Mouse (Mus musculus): ENCODE measurements around the gene C9orf72. TPM values are rescaled to one million over a fixed set of nuclear protein-coding genes. Genes with fewer than 3 reads are reported as not detected.

Gene C9orf72
- polyA plus RNA-seq, 1 experiment, result 18.7 TPM

DNA sequence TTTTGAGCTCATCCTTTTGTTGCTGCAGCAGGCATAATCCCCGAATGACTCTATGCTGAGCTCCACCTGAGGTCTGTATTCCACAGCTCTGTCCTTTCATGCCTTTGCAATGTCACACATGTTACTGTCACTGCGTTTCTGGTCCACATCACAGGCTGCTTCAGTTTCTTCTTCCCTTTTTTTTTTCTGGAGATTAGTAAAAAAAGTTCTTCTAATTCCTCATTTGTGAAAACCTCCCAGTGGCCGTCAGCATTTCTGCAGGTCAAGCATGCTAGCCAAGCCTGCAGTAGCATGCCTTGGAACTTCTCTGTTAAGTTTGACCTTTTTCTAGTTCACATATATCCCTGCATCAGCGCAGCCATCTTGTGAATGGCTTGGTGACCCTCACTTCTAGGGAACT lies 4.1 kb downstream of the C9orf72 start:
- no peak overlapping the region for H3K27ac ChIP-seq (ENCODE audit: insufficient read depth, low read length)
- H3K9ac ChIP-seq (ENCODE audit: low read depth, poor library complexity, severe bottlenecking), result no peak overlapping the region
- H3K4me1 ChIP-seq (ENCODE audit: control insufficient read depth, insufficient read depth, low read length), result no peaks in the 10 kb centered on the region
- TF ChIP-seq POLR2A (IDR thresholded peaks at IDR 0.05; ENCODE audit: insufficient read depth, low read length) (no peak), EP300 (IDR thresholded peaks at IDR 0.05; ENCODE audit: insufficient read depth, low read depth, low read length) (no peak), CTCF (IDR thresholded peaks at IDR 0.05; ENCODE audit: low read depth, low read length) (no peak)
- no peak overlapping the region for H3K4me3 ChIP-seq (ENCODE audit: low read depth, low read length)
- H3K36me3 ChIP-seq (ENCODE audit: control insufficient read depth, insufficient read depth, low read length, poor library complexity, severe bottlenecking), result no peaks in the 10 kb centered on the region
- H3K27me3 ChIP-seq (ENCODE audit: control insufficient read depth, insufficient read depth, low read length, poor library complexity, severe bottlenecking), result peaks cover 2% of the 10 kb centered on the region; the same call in 1 of the 2 replicates
- H3K9me3 ChIP-seq (replicated peaks; ENCODE audit: control insufficient read depth, insufficient read depth, low read length, poor library complexity, severe bottlenecking), result no peaks in the 10 kb centered on the region

DNA sequence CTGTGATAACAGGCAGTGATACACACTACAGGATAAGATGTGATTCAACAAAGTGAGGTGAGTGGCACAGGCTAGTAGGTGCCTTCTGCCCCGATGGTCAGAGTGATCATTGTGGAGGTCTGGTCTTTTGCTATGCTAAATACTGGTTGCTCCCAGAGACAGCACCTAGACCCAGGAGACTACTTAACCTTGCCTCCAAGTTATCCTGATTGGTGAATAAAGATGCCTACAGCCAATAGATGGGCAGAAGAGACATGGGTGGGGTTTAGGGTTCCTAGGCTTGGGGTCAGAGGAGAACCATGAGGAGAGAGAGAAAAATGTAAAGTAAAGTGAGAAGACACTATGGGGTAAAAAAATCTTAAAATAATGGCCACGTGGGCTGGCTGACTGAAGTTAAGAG lies 4.8 kb downstream of the C9orf72 start:
- H3K36me3 ChIP-seq (ENCODE audit: control insufficient read depth, insufficient read depth, low read length, poor library complexity, severe bottlenecking), result no peaks in the 10 kb centered on the region
- H3K9me3 ChIP-seq (replicated peaks; ENCODE audit: control insufficient read depth, insufficient read depth, low read length, poor library complexity, severe bottlenecking), result no peaks in the 10 kb centered on the region
- H3K27me3 ChIP-seq (ENCODE audit: control insufficient read depth, insufficient read depth, low read length, poor library complexity, severe bottlenecking), result peaks cover 2% of the 10 kb centered on the region; the same call in 1 of the 2 replicates
- TF ChIP-seq EP300 (IDR thresholded peaks at IDR 0.05; ENCODE audit: insufficient read depth, low read depth, low read length) (no peak), POLR2A (IDR thresholded peaks at IDR 0.05; ENCODE audit: insufficient read depth, low read length) (no peak), CTCF (IDR thresholded peaks at IDR 0.05; ENCODE audit: low read depth, low read length) (no peak)
- H3K4me3 ChIP-seq (ENCODE audit: low read depth, low read length), result no peak overlapping the region
- no peak overlapping the region for H3K27ac ChIP-seq (ENCODE audit: insufficient read depth, low read length)
- no peaks in the 10 kb centered on the region for H3K4me1 ChIP-seq (ENCODE audit: control insufficient read depth, insufficient read depth, low read length)
- H3K9ac ChIP-seq (ENCODE audit: low read depth, poor library complexity, severe bottlenecking), result no peak overlapping the region

DNA sequence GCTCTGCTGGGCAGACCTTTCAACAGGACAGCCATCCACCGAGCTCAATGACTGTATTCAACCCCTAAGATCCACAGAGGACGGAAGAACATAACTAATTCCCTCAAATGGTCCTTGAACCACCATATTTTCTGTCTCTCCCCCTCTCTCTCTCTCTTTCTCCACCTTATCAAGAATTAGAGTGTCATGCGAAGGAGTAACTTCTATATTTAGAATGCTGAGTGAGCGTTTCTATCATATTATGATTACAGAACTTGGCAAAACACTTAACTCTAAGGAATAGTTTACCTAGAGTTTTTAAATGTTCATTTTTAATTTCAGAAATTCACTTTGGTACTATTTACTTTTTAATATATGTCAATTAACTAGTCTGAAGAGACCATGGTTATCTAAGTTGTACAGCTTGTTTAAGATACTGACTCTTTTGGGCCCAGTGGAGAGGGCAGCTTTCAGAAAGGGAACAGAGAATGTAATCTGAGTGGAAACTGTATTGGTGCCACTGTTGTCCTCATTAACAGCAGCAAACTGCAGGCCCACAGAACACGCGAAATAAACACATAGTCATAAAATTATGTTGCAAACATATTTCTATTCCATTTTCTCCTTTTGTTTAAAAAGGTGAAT lies 5.8 kb downstream of the C9orf72 start:
- H3K27me3 ChIP-seq (ENCODE audit: control insufficient read depth, insufficient read depth, low read length, poor library complexity, severe bottlenecking), result peaks cover 2% of the 10 kb centered on the region; the same call in 1 of the 2 replicates
- H3K36me3 ChIP-seq (ENCODE audit: control insufficient read depth, insufficient read depth, low read length, poor library complexity, severe bottlenecking), result no peaks in the 10 kb centered on the region
- H3K4me1 ChIP-seq (ENCODE audit: control insufficient read depth, insufficient read depth, low read length), result no peaks in the 10 kb centered on the region
- TF ChIP-seq POLR2A (IDR thresholded peaks at IDR 0.05; ENCODE audit: insufficient read depth, low read length) (no peak), CTCF (IDR thresholded peaks at IDR 0.05; ENCODE audit: low read depth, low read length) (no peak), EP300 (IDR thresholded peaks at IDR 0.05; ENCODE audit: insufficient read depth, low read depth, low read length) (no peak)
- H3K27ac ChIP-seq (ENCODE audit: insufficient read depth, low read length), result no peak overlapping the region
- no peak overlapping the region for H3K4me3 ChIP-seq (ENCODE audit: low read depth, low read length)
- H3K9ac ChIP-seq (ENCODE audit: low read depth, poor library complexity, severe bottlenecking), result no peak overlapping the region
- H3K9me3 ChIP-seq (replicated peaks; ENCODE audit: control insufficient read depth, insufficient read depth, low read length, poor library complexity, severe bottlenecking), result no peaks in the 10 kb centered on the region

DNA sequence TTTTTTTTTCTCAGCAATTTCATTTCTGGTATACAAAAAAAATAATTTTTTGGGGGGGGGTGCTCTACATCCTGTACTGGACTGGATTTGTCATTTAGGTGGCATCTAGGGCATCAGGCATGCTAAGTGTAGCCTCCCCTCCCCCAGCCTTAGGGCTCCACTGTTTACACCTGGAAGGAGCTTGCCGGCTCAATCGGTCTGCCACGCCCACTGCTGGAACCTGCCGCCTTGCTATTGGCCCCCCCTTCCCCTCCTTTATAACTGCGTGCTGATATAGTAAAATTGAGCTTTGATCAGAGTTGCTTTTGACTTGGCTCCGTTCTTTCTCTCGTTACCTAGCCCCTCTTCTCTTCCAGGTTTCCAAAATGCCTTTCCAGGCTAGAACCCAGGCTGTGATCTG lies 21.3 kb downstream of the C9orf72 start:
- Histone ChIP-seq H3K27ac (ENCODE audit: insufficient read depth, low read length) (no peak overlapping the region), H3K9ac (ENCODE audit: low read depth, poor library complexity, severe bottlenecking) (no peak overlapping the region), H3K27me3 (ENCODE audit: control insufficient read depth, insufficient read depth, low read length, poor library complexity, severe bottlenecking) (no peaks in the 10 kb centered on the region), H3K36me3 (ENCODE audit: control insufficient read depth, insufficient read depth, low read length, poor library complexity, severe bottlenecking) (no peaks in the 10 kb centered on the region), H3K9me3 (replicated peaks; ENCODE audit: control insufficient read depth, insufficient read depth, low read length, poor library complexity, severe bottlenecking) (no peaks in the 10 kb centered on the region), H3K4me3 (ENCODE audit: low read depth, low read length) (no peak overlapping the region), H3K4me1 (ENCODE audit: control insufficient read depth, insufficient read depth, low read length) (peaks cover 6% of the 10 kb centered on the region)
- TF ChIP-seq EP300 (IDR thresholded peaks at IDR 0.05; ENCODE audit: insufficient read depth, low read depth, low read length), result peak; percentile 55; the same call in 1 of the 2 replicates
- TF ChIP-seq CTCF (IDR thresholded peaks at IDR 0.05; ENCODE audit: low read depth, low read length), result no peak
- no peak for TF ChIP-seq POLR2A (IDR thresholded peaks at IDR 0.05; ENCODE audit: insufficient read depth, low read length)

DNA sequence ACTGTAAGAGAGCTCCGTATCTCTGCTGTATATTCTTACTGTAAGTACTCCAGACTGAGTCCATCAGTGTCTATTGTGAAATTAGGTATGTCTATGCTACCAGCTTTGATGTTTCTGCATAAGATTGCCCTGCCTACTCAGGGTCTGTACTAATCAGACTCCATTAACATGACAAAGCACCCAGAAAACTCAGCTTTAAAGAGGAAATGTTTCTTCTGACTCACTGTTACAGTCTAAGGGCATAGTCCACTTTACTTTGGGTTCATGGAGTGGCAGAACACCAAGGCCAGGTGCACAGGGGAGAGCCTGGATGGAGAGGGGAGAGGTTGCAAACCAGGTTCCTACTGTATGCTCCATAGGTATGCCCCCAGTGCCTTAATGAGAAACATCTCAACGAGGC lies 22.3 kb downstream of the C9orf72 start:
- Histone ChIP-seq H3K27me3 (ENCODE audit: control insufficient read depth, insufficient read depth, low read length, poor library complexity, severe bottlenecking) (no peaks in the 10 kb centered on the region), H3K27ac (ENCODE audit: insufficient read depth, low read length) (no peak overlapping the region), H3K36me3 (ENCODE audit: control insufficient read depth, insufficient read depth, low read length, poor library complexity, severe bottlenecking) (no peaks in the 10 kb centered on the region), H3K9ac (ENCODE audit: low read depth, poor library complexity, severe bottlenecking) (no peak overlapping the region), H3K4me3 (ENCODE audit: low read depth, low read length) (no peak overlapping the region), H3K9me3 (replicated peaks; ENCODE audit: control insufficient read depth, insufficient read depth, low read length, poor library complexity, severe bottlenecking) (no peaks in the 10 kb centered on the region), H3K4me1 (ENCODE audit: control insufficient read depth, insufficient read depth, low read length) (peaks cover 6% of the 10 kb centered on the region)
- TF ChIP-seq CTCF (IDR thresholded peaks at IDR 0.05; ENCODE audit: low read depth, low read length) (no peak), POLR2A (IDR thresholded peaks at IDR 0.05; ENCODE audit: insufficient read depth, low read length) (no peak)

DNA sequence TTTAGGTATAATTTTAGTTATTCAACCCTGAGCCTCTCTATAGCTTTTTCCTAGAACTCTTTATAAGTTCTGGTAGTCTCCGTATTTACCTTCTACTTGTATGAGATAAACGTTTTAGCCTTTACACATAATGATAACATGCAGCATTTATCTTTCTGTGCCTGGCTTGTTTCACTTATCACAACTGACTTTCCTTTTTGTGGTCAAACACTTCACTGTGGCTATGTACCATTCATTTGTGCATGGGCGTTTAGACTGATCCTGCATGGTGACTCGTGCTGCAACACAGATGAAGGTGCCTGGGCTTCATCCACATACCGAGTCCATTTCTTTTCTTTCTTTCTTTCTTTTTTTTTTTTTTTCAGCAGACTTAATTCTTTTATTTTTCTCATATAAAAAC lies 24.3 kb downstream of the C9orf72 start:
- H3K4me3 ChIP-seq (ENCODE audit: low read depth, low read length), result no peak overlapping the region
- no peaks in the 10 kb centered on the region for H3K27me3 ChIP-seq (ENCODE audit: control insufficient read depth, insufficient read depth, low read length, poor library complexity, severe bottlenecking)
- no peak for TF ChIP-seq CTCF (IDR thresholded peaks at IDR 0.05; ENCODE audit: low read depth, low read length)
- no peak for TF ChIP-seq EP300 (IDR thresholded peaks at IDR 0.05; ENCODE audit: insufficient read depth, low read depth, low read length)
- no peak for TF ChIP-seq POLR2A (IDR thresholded peaks at IDR 0.05; ENCODE audit: insufficient read depth, low read length)
- H3K4me1 ChIP-seq (ENCODE audit: control insufficient read depth, insufficient read depth, low read length), result peaks cover 6% of the 10 kb centered on the region
- no peak overlapping the region for H3K27ac ChIP-seq (ENCODE audit: insufficient read depth, low read length)
- H3K9me3 ChIP-seq (replicated peaks; ENCODE audit: control insufficient read depth, insufficient read depth, low read length, poor library complexity, severe bottlenecking), result no peaks in the 10 kb centered on the region
- no peaks in the 10 kb centered on the region for H3K36me3 ChIP-seq (ENCODE audit: control insufficient read depth, insufficient read depth, low read length, poor library complexity, severe bottlenecking)
- no peak overlapping the region for H3K9ac ChIP-seq (ENCODE audit: low read depth, poor library complexity, severe bottlenecking)

Measured in ES-Bruce4 (cell line).